Mouse (Mus musculus): ENCODE measurements around the gene Tmem63c.
A peak's percentile ranks its signal among the peaks of the same experiment; 100 is the strongest.

Tmem63c gene

GRCm38 (mm10) chr12:87021040-87021439 lies at the start of gene Tmem63c:
TSS of gene Tmem63c (plus strand) at chr12:87021340.
- DNase-seq: no peak

- peak; percentile 77 for DNase-seq
Observed at GRCm38 (mm10) chr12:86973216-86973615, 47.9 kb upstream of the Tmem63c start.

- DNase-seq: no peak
Observed at GRCm38 (mm10) chr12:86973706-86974105, 47.4 kb upstream of the Tmem63c start.

- peak; percentile 75 for DNase-seq
Observed at GRCm38 (mm10) chr12:86974387-86975288, 46.5 kb upstream of the Tmem63c start.

GRCm38 (mm10) chr12:86975761-86976160 lies 45.4 kb upstream of the Tmem63c start:
- no peak for DNase-seq

GRCm38 (mm10) chr12:86976511-86977168 lies 44.5 kb upstream of the Tmem63c start:
- DNase-seq: peak; percentile 5

GRCm38 (mm10) chr12:86977833-86978232 lies 43.3 kb upstream of the Tmem63c start:
- peak; percentile 67 for DNase-seq

- peak; percentile 57 for DNase-seq
Observed at GRCm38 (mm10) chr12:86981180-86981579, 40.0 kb upstream of the Tmem63c start.

GRCm38 (mm10) chr12:86983470-86984193 lies 37.5 kb upstream of the Tmem63c start:
- peak; percentile 69 for DNase-seq

GRCm38 (mm10) chr12:86984194-86984555 lies 37.0 kb upstream of the Tmem63c start:
- no peak for DNase-seq

GRCm38 (mm10) chr12:86986562-86986961 lies 34.6 kb upstream of the Tmem63c start:
- no peak for DNase-seq

- DNase-seq: no peak
Observed at GRCm38 (mm10) chr12:86988227-86988626, 32.9 kb upstream of the Tmem63c start.

GRCm38 (mm10) chr12:86989378-86989777 lies 31.8 kb upstream of the Tmem63c start:
- no peak for DNase-seq

- peak; percentile 61 for DNase-seq
Observed at GRCm38 (mm10) chr12:86989890-86990754, 31.0 kb upstream of the Tmem63c start, which contains the start of gene Zdhhc22. TSS of gene Zdhhc22 (minus strand) at chr12:86990430.

GRCm38 (mm10) chr12:86990755-86991110 lies 30.4 kb upstream of the Tmem63c start:
- no peak for DNase-seq

- no peak for DNase-seq
Observed at GRCm38 (mm10) chr12:86994166-86994565, 27.0 kb upstream of the Tmem63c start.

GRCm38 (mm10) chr12:86994776-86995175 lies 26.4 kb upstream of the Tmem63c start:
- no peak for DNase-seq

GRCm38 (mm10) chr12:86995931-86996330 lies 25.2 kb upstream of the Tmem63c start:
- DNase-seq: no peak

GRCm38 (mm10) chr12:86998699-86999098 lies 22.4 kb upstream of the Tmem63c start:
- DNase-seq: no peak

GRCm38 (mm10) chr12:86999283-86999820 lies 21.8 kb upstream of the Tmem63c start:
- DNase-seq: no peak

GRCm38 (mm10) chr12:87000151-87000839 lies 20.8 kb upstream of the Tmem63c start:
- no peak for DNase-seq

GRCm38 (mm10) chr12:87000840-87001176 lies 20.3 kb upstream of the Tmem63c start:
- DNase-seq: no peak
